Mouse (Mus musculus) leukemia stem cell, adult 10-12 weeks (primary cell): ENCODE results near the gene Tpbpa. TPM values are rescaled to one million over a fixed set of nuclear protein-coding genes. Genes with fewer than 3 reads are reported as not detected.

Source experiments
- polyA plus RNA-seq: library from polyadenylated mRNA; stranded (reverse); fragments of >175 nt; gene quantifications from 2 replicates; pipeline ENCODE4 v1.2.3, GENCODE M21; 2012; ENCODE audit warnings: low replicate concordance

Gene Tpbpa
- polyA plus RNA-seq: not detected in 2 replicates

DNA sequence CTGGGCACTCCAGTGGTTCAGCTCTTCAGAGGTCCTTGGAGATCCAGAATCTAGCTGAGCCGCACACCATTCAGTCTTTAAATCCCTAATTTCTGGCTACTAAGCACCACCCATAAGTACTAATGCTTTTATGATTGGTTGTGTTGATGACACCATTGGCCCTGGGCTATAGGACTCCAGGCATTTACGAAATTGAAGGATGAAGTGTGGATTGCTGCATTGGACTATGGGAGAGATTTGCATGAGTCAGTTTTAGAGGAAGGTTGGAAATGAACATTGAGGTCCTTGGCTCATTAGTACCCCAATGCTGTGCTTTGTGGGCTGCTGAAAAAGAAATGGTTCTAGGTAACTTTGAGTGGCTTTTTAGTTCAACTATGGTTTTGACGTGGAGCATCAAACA lies at the start of gene Tpbpa:
Gene Tpbpa, minus strand, starts transcription at position 101 of the 400 bp plus-strand sequence.

DNA sequence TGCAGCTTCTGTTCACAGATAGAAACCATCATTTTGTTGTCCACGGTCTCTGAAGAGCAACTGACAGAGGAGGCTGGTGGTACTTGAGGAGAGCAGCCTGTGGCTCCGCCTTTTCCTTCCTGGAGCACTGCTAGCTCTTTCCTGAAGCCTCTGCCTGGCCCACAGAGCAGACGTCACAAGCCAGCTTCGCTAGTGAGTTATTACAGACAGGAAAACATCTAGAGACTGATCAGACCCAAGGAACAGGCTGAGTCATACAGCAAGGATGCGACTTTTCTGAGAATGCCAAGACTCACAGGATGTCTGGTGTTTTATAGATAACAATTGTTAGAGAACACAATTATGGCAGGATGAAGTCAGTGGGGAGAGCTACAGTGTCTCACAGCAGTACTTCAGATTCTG lies 5.3 kb downstream of the Tpbpa start, which contains the start of the genes Gm49391 and Ctla2a:
Gene Gm49391, minus strand, starts transcription at position 72 of the 402 bp plus-strand sequence.
Gene Ctla2a, minus strand, starts transcription at position 126 of the 402 bp plus-strand sequence.

DNA sequence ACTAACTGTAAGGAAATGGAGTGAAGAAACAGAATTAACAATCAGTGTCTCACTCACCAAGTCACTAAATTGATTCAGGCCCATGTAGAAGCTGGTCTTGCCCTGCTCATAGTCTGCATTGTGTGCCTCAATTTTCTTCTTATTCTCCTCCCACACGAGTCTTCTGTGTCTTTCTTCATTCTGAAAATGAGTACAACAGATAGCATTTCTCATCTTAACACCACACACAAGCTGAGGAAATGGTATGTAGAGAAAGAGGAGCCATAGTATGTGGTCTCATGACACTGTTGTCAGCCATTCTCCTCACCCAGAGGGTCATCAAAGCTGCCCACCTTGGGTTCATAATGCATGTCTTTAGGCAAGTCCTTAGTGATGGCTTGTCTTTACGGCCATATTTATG lies 6.3 kb downstream of the Tpbpa start, which contains the start of gene Gm49393:
Gene Gm49393, minus strand, starts transcription at position 101 of the 400 bp plus-strand sequence.

DNA sequence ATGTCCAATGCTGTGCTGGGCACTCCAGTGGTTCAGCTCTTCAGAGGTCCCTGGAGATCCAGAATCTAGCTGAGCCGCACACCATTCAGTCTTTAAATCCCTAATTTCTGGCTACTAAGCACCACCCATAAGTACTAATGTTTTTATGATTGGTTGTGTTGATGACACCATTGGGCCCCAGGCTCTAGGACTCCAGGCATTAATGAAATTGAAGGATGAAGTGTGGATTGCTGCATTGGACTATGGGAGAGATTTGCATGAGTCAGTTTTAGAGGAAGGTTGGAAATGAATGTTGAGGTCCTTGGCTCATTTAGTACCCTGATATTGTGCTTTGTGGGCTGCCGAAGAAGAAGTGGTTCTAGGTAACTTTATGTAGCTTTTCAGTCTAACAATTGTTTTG lies 37.0 kb downstream of the Tpbpa start, which contains the start of gene Tpbpb:
Gene Tpbpb, minus strand, starts transcription at position 101 of the 400 bp plus-strand sequence.

DNA sequence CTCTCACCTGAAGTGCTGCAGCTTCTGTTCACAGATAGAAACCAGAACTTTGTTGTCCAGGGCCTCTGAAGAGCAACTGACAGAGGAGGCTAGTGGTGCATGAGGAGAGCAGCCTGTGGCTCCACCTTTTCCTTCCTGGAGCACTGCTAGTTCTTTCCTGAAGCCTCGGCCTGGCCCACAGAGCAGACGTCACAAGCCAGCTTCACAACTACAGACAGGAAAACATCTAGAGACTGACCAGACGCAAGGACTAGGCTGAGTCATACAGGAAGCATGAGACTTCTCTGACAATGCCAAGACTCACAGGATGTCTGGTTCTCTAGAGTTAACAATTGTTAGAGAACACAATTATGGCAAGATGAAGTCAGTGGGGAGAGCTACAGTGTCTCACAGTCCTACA lies 44.5 kb downstream of the Tpbpa start, which contains the start of gene Ctla2b:
Gene Ctla2b, minus strand, starts transcription at position 120 of the 400 bp plus-strand sequence.

DNA sequence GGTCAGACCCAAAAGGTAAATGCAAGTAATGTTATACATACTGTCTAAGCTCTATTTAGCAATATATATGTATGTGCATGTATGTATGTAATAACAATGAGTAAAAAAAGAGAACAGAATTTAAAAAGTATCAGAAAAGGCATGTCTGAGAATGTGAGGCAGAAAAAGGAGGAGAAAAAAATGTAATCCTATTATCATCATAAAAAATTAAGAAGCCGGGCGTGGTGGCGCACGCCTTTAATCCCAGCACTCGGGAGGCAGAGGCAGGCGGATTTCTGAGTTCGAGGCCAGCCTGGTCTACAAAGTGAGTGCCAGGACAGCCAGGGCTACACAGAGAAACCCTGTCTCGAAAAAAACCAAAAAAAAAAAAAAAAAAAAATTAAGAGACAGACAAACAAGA lies 45.0 kb downstream of the Tpbpa start, which contains the start of gene Gm49392:
Gene Gm49392, minus strand, starts transcription at position 101 of the 400 bp plus-strand sequence.

Other genes starting within 250 kb of the Tpbpa start
- gene BC051665, start 155.6 kb downstream of the Tpbpa start, polyA plus RNA-seq: not detected in 2 replicates
- gene Ctsll3, start 139.1 kb downstream of the Tpbpa start, polyA plus RNA-seq: not detected in 2 replicates
- gene 4930486L24Rik, start 77.5 kb downstream of the Tpbpa start, polyA plus RNA-seq: 0.20 TPM in 1 of 2 replicates, not detected in the other
- gene Gm49392, start 45.1 kb downstream of the Tpbpa start, polyA plus RNA-seq: not detected in 2 replicates
- gene Ctla2b, start 44.5 kb downstream of the Tpbpa start, polyA plus RNA-seq: not detected in 2 replicates
- gene Tpbpb, start 37.1 kb downstream of the Tpbpa start, polyA plus RNA-seq: not detected in 2 replicates
- gene Gm49393, start 6.4 kb downstream of the Tpbpa start, polyA plus RNA-seq: not detected in 2 replicates
- not detected in 2 replicates for gene Gm49391, start 5.4 kb downstream of the Tpbpa start, polyA plus RNA-seq
- 0.46 and 1.5 TPM in 2 replicates for gene Ctla2a, start 5.4 kb downstream of the Tpbpa start, polyA plus RNA-seq
- not detected in 2 replicates for gene Ctsj, start 64.0 kb upstream of the Tpbpa start, polyA plus RNA-seq
- not detected in 2 replicates for gene Ctsq, start 98.6 kb upstream of the Tpbpa start, polyA plus RNA-seq
- gene Ctsr, start 222.3 kb upstream of the Tpbpa start, polyA plus RNA-seq: not detected in 2 replicates